Mouse (Mus musculus) CH12F3 (cell line): Measurements from ENCODE around the gene Lrfn3.

Experiments used
- in situ Hi-C: fragments of 300-500 bp; cut with MboI; formaldehyde crosslinking; loops from 2 replicates; pipeline ENCODE4 v1.14.3; 2020; ENCODE audit warnings: low sequenced_read_pairs

The Lrfn3 gene

DNA sequence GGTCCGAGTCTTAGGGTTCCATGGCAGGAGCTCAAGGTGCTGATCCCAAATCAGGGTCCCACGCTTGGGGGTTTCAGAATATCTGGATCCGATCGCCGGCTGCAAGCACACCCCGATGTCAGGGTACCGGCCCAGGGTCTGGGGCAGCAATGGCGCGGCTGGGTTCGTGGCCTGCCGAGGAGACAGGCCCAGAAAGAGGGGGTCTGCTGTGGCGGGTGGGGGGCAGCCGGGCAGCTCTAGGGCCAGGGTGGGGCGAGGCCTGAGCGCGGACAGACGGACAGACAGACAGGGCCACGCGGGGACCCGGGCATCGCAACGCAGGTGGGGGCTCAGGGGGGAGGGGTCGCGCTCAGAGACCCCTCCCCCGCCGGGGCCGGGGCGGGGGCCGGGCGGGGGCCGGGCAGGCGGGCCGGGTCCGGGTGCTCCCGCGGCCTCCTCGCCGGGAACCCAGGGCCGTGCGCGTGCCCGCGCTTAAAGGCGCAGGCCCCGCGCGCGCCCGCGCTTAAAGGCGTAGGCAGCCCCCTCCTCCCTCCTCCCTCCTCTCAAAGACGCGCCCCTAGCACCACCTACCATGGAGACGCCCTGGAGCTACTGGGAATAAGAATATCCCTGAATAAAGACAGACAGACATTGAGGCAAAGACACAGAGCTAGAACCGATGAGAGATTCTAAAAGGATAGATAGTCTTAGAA is at the start of gene Lrfn3:
Gene Lrfn3 (minus strand): TSS at position 121 of the 692 bp plus-strand sequence.
- in situ Hi-C loops, result no loop called here

DNA sequence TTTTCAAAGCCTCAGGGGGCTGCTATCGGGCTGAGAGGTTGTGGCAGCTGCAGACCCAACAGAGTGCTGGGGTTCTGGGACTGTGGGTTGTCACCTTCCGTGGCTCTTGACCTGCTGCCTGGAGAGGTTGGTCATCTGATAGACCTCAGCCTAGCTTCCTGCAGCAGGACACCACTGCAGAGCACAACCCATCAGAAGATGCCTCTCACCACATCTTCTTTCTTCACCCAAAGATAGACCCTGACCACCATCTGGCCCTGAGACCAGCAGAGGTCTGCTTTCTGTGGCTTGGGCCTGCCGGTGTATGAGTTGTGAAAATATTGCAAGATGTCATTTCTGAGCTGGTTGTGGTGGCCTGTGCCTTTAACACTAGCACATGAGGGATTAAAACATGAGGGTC is 48.5 kb upstream of the Lrfn3 start:
- in situ Hi-C loops, result no loop called here

DNA sequence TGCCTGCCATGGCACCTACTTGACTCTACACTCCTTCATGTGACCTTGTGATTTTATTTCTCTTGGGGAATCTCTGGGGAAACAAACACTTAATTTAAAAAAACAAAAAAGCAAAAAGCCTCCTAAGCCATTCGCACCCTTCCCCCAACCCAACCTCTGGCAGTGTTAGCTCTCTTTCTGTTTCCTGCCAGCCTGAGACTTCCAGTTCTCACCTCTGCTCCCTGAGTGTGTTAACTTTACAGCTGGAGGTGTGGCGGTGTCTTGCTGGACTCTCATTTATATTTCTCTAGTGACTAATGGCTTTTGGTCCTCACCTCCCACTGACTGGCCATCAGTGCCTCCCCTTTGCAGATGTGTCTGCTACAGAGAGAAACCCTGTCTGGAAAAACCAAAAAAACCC is 47.2 kb upstream of the Lrfn3 start:
- in situ Hi-C loops, result no loop called here

DNA sequence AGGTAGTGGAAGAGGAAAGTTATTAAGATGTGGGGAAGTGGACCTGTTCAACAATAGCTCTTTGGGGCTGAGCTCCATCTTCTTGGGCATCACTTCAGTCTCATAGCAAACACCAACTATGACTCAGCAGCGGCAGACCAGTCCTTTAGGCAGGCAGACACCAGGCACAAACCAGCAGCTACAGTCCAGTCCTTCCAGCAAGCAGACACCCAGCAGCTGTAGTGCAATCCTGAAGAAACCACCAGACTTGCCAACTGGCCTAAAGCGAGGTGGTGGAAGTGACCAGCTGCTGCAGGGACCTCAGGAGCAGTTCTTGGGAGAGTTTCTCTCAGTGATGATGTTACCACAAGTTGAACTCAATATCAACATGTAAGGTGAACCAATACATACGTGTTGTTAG is 46.1 kb upstream of the Lrfn3 start:
- in situ Hi-C loops, result no loop called here

DNA sequence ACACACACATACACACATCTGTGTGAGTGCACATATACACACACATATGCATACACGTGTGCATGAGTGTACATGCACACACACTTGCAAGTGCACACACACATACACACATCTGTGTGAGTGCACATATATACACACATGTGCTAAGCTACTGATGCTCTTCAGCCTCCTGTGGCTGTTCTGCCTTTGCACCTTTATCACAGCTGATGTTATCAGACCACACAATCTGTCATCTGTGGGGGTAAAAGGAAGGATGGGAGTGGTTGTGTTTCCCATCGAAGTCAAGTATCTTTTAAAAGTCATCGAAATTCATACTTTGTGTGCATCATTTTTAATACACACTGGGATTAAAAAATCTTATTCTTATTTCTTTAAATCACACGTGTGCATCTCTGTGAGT is 39.8 kb upstream of the Lrfn3 start:
- in situ Hi-C loops, result no loop called here

DNA sequence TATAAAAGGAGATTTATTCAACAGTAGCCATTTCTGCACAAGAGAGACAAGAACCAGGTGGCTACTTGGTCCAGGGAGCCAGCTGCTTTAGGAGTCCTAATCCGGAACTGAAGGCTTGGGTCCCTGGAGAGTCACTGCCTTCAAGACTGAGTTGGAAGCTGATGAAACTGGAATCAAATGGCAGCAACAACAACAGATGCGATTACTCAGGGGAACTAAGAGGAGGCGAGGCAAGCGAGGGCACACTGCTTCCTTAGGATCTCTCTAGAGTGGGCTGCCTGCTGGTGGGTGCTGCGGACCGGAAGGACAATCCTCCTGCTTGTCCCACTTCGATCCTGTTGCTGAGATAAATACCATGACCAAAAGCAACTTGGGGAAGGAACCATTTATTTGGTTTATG is 37.1 kb upstream of the Lrfn3 start:
- in situ Hi-C loops, result no loop called here

DNA sequence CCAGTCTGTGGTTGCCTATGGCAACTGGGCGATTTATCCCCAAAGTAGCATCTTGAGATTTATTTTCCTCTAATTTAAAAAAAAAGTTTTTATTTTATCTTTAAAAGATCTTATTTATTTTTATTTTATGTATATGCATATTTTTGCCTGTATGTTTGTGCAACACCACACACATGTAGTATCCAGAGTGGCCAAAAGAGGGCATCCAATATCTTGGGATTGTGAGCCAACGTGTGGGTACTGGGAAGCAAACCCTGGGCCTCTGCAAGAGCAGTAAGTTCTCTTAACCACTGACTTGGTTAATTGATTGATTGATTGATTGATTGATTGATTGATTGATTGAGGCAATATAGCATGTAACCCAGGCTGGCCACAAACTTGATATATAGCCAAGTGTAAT is 32.3 kb upstream of the Lrfn3 start:
- in situ Hi-C loops, result loop anchor here (5.0 kb wide), 1 partner anchor 32 kb away; no protein-coding TSS in a partner anchor

DNA sequence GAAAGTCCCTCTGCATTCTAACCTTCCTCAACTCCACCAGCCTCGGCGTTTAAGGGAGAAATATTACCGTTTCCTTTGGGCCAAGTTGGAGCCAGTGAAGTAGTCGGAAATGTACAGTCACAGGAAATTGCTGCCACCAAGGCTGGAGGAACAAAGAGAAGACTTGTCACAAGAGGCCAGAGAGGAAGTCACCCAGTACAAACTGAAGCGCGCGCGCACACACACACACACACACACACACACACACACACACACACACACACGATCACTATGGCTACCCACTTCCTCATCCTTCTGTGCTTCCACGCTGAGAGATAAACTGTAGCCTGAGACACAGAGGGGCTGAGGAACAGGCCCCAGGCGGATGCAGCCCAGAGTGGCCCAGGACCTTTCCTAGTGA is 31.8 kb upstream of the Lrfn3 start:
- in situ Hi-C loops, result loop anchor here (5.0 kb wide), 1 partner anchor 33 kb away; no protein-coding TSS in a partner anchor

DNA sequence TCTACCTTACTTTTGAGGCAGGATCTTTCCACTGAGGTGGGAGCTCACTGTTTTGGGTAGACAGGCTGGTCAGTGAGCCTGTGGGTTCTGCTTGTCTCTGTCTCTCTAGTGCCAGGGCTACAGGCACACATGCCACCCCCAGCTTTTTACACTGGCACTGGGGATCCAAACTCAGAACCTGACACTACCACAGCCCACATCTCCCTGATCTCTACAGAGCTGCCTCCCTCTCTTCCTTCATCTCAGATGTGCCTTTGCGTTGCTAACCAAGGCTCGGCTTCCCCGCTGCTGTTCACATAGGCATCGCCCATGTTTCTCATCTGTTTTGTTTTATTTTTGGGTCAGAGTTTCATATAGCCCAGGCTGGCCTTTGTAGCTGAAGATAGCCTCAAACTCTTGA is 31.1 kb upstream of the Lrfn3 start:
- in situ Hi-C loops, result loop anchor here (5.0 kb wide), 1 partner anchor 34 kb away; no protein-coding TSS in a partner anchor

DNA sequence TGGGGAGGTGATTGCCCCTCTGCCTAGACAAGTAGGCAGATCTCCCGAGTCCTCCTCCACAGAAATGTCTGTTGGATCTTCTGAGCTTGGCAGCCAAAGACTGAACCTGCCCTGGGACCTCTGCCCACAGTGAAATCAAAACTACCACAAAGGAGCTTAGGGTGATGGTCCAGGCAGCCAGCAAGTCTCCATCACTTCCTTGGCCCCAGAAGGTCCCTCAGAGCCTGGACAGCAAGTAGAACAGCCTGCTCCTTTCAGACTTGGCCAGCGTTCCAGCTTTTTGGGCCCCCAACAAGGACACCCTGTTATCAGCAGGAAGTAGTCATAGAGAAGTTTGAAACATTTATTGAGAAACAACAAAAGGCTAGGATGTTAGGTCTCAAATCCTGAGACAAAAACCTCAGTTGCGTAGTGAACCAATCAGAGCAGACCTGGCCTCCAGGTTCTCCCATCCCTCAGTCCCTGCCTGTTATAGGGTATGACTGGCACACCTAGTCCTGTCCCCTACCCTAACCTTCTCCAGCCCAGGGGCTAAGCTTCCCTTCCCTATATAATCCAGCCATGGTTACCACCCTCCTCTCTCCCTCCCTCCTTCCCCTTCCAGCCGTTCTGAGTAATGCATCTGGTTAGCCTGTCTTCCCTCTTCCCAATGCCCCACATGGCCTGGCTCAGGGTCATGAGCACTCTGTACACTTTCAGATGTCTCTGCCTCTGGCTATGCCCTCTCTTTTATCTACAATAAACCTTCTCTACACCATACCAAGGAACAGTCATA is 30.4 kb upstream of the Lrfn3 start:
- in situ Hi-C loops, result loop anchor here (5.0 kb wide), 1 partner anchor 34 kb away; no protein-coding TSS in a partner anchor

DNA sequence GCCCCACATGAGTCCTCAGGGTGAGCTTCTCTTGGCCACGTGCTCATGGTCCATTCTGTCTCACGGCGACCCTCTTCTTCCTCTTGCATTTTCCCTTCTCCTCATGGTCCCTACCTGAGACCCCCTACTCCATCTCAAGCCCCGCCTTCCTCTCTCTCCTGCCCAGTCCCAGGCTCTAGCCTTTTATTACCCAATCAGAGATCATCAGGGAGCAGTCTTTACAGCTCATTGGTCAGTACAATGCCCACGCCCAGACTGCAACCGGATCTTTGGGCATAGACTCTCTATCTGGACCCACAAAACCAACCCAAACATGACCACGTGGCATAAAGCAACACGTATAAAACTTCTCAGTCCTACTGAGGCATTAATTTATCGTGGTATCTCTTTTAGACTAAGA is 21.5 kb upstream of the Lrfn3 start:
- in situ Hi-C loops, result no loop called here

DNA sequence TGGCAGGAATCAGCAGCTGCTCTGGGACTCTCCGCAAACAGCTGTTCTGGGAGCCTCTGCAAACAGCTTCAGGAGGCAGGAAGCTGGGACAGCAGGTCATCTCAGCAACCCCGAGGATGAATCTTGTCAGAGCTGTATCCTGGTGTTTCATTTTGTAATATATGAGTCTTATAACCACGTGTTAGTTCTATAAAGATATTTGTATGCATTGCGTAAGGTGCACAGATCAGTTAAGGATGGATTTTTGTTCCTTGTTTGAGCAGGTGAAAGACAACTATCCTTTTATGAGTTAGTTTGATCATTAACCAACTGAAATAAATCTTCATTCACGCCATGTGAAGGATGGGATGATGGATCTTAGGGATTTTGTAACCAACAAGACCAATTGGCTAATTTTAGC is 17.5 kb upstream of the Lrfn3 start:
- in situ Hi-C loops, result no loop called here

DNA sequence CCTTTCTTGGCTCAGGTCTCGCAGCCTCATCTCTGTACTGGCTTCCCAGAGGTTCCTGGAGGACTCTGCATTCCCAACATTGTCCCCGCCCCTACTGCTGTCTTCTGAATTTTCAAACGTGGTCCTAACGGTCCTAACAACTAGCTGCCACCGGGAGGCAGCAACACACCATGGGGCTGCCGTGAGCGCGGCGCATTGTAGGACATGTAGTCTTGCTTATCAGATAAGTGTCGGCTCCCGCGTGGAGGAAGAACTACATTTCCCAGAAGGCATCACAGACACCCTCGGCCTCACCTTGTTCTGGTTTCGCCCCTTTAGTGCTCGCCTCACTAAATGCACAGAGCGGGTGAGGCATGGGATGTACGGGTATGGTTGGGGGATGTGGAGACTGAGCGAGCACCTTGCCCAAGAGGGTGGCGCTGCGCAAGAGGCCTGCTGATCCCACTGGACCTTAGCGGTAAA is 11.0 kb upstream of the Lrfn3 start:
- in situ Hi-C loops, result loop anchor here (10.0 kb wide), 1 partner anchor 51 kb away; the partner anchor contains the start of gene Nfkbid

DNA sequence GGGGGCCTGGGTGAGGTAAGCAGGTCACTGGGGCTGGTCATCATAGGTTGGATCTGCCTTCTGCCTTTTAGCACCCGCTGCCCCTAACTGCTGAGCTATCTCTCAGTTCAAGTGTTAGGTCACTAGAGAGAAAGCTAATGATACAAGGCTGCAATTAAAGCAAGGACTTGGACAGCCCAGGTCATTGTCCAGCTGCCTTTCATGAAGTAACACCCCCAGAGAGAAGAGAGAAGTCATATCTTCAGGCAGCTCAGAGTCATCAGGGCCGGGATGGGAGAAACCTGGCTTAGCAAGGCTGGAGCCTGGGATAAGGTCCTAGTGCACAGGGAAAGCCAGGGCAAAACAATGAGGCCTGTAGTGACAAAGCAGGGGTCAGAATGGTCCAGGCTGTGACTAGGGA is 4.9 kb upstream of the Lrfn3 start:
- in situ Hi-C loops, result no loop called here

DNA sequence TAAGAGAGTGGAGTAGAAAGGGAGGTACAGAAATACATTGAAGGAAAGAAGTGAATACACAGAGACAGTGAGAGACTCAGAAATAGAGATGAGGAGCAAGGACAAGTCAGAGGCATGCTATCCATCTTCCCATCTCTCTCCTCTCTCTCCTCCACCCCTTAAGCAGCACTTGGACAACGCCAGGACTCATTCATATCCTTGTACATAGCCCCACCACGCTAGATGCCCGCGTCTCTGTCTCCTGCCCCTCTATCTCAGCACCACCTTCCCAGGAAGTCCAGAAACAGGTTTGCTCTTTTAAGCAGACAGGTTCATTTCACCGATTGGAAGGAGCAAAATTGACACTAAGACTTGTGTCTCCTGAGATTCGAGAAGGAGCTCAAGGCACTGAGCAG is 769 bp upstream of the Lrfn3 start:
- in situ Hi-C loops, result no loop called here

DNA sequence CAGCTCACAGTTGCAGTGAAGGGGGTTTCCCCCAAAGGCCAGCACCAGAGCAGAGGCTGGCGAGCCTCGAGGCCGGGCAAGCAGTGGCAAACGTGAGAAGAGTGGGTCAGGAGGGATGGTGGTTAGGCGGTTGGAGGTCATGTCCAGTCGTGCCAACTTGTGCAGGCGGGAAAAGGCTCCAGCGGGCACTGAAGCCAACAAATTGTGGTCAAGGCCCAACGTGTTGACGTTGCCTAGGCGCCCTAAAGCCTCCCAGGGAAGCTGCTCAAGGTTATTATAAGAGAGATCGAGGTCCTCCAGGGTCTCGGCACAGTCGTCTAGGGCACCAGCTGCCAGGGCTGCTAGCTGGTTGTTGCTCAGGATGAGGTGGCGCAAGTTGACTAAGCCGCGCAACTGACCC is 2.5 kb downstream of the Lrfn3 start:
- in situ Hi-C loops, result no loop called here

DNA sequence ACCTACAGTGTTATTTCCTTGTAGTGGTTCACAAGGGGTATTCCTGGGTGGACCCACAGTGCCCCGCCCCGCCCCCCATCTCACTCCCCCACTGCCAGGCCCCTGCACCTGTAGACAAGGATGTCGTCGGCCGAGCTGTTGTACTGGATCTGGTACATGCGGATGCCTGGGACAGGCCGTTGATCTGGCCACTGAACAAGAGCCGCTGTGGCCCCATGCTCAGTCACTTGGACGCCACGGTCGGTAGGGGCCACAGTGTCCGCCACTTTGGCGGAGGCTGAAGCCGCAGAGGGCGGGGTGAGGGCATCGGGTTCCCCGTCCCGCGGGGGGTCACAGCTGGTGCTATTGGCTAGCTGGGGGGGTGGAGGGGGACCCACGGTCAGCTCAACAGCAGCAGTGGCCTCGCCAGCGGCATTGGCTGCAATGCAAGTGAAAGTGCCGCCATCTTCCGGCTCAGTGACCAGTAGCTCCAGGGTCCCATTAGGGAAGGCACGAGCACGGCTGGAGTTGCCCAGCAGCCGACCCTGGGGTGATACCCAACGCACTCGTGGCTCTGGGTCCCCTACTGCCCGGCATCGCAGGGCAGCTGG is 3.2 kb downstream of the Lrfn3 start:
- in situ Hi-C loops, result no loop called here

DNA sequence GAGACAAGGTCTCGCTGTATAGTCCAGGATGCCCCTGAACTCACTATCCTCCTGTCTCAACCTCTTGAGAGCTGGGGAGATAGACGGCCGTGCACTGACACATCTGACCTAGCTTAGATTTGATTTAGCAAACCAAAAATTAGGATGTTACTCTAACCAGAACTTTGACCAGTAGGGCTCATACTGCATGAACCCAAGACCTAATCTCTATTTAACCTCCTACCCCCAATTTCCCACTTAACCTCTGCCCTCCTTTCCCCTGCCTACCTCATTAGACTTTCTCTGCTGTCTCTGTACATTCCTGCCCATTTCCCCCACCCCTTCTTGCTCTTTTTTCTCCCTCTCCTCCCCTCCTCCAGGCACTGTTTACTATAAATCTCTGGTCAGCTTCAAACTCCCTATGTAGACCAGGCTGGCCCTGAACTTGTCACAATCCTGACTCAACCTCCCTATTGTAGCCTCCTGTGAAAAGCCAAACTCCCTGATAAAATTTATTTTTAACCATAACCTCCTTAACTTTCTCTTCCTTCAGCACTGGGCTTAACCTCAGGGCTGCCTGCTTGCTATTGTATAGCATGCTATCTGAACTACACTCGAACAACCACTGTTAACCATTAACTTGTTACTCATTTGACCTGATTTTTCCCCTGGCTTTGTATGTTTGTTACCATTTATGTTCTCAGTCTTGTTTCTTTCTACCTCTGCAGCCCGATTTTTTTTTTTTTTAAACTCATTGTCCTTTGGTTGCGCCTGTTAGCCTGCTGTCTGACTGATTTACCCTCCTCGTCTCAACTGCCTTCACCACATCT is 4.0 kb downstream of the Lrfn3 start:
- in situ Hi-C loops, result no loop called here

DNA sequence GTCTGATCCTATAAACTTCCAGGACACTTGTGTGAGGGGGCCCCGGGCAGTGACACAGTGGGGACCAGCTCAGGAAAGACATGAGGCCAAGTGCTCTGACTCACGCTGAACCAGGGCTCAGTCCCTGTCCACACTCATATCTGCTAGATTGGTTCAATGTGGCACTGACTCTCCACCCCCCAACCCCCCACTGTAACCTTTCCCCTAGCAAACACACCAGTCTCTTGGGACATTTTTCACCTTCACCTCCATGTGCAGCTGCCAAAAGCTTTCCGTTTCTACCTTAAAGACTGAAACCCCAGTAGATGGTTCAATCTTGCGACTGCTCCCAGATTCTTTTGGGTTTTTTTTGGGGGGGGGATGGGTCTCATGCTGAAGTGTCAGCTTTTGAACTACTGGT is 8.5 kb downstream of the Lrfn3 start:
- in situ Hi-C loops, result no loop called here

DNA sequence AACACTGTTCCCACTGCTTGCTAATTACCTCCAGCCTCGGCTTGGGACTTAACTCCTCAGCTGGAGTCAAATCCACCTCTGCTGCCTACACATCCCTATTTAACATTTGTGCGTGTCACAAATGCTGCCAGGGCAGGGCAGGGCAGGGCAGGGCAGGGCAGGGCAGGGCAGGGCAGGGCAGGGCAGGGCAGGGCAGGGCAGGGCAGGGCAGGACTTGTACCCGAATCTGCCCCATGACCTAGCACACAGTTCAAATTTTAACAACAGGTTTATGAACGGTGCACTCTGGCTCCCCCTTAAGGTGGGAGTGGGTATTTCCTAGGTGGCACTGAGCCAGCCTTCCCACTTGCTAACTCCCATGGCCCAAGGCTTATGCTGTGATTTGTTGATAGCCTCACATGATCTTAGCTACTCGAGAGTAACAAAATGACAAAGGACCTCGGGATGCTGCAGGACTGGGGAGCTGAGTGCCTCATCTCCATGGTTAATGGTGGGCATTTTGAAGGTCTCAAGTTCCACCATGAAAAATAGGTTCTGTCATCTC is 9.2 kb downstream of the Lrfn3 start:
- in situ Hi-C loops, result no loop called here

DNA sequence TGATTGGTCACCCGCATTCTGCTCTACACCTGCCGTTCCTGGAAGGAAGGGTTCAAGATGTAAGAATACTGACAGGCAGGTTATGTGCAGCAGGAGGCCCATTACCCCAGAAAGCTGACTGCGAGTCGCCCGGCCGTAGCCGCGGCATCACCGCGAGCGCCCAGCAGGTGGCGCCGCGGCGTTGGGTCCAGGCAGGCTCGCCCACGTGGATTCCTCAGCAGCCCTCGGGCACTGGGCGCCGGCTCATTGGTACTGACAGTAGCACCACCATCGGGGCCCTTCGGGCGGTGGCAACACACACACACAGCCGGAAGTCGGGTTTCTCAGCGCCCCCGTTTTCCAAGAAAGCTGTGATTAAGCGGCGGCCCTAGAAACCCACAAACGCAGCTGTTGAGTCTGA is 14.7 kb downstream of the Lrfn3 start:
- in situ Hi-C loops, result no loop called here
